Mouse (Mus musculus) liver, postnatal 0 days (tissue): ENCODE data around the gene Anks1b. TPM values are rescaled to one million over a fixed set of nuclear protein-coding genes. Genes with fewer than 3 reads are reported as not detected.

Source experiments
- ATAC-seq: fragments of 200-750 bp; cut with Nextera tagmentation; 2 replicates; pipeline ENCODE4 v1.8.0; 2017; ENCODE audit warnings: mild to moderate bottlenecking, moderate library complexity
- DNase-seq: peaks from one replicate; pipeline ENCODE4 v3.0.0-alpha.2; 2016
- H3K27ac ChIP-seq: fragments of 300-500 bp; sonication (generic); 2 replicates; pipeline ENCODE4 v1.5.1; 2014; ENCODE audit warnings: antibody characterized with exemption, moderate library complexity, mild to moderate bottlenecking, low read depth
- H3K27me3 ChIP-seq: fragments of 300-500 bp; sonication (generic); 2 replicates; pipeline ENCODE4 v1.6.1; 2014; ENCODE audit warnings: low read length, control low read depth, mixed read lengths; ENCODE audit not compliant: insufficient read depth
- H3K36me3 ChIP-seq: fragments of 300-500 bp; sonication (generic); replicated peaks from 2 replicates; pipeline ENCODE4 v1.6.1; 2014; ENCODE audit warnings: mild to moderate bottlenecking, control low read depth, low read length, moderate library complexity, mixed read lengths; ENCODE audit not compliant: insufficient read depth
- H3K4me1 ChIP-seq: fragments of 300-500 bp; sonication (generic); 2 replicates; pipeline ENCODE4 v1.6.1; 2014; ENCODE audit warnings: antibody characterized with exemption, mild to moderate bottlenecking, control low read depth; ENCODE audit not compliant: insufficient read depth
- H3K4me2 ChIP-seq: fragments of 300-500 bp; sonication (generic); 2 replicates; pipeline ENCODE4 v1.6.1; 2014; ENCODE audit warnings: low read depth, mild to moderate bottlenecking, low read length, moderate library complexity, mixed read lengths
- H3K4me3 ChIP-seq: fragments of 300-500 bp; sonication (generic); 2 replicates; pipeline ENCODE4 v1.5.1; 2014; ENCODE audit warnings: low read depth, low read length
- H3K9ac ChIP-seq: fragments of 300-500 bp; sonication (generic); replicated peaks from 2 replicates; pipeline ENCODE4 v1.6.1; 2014; ENCODE audit warnings: mild to moderate bottlenecking, moderate library complexity
- H3K9me3 ChIP-seq: fragments of 300-500 bp; sonication (generic); 2 replicates; pipeline ENCODE4 v1.6.1; 2016; ENCODE audit warnings: mild to moderate bottlenecking, control low read depth, low read length, mixed read lengths
- CTCF ChIP-seq: sonication (generic); IDR thresholded peaks from 2 replicates; pipeline ENCODE4 v1.5.1; 2016; ENCODE audit warnings: antibody characterized with exemption, low read depth
- EP300 ChIP-seq: IDR thresholded peaks from 2 replicates; pipeline ENCODE4 v1.6.1; 2016; ENCODE audit warnings: antibody characterized with exemption, low read depth, mild to moderate bottlenecking
- WGBS: fragments of 180-500 bp; shearing (Covaris S2); extraction: QIAGEN DNeasy Blood & Tissue Kit; methylation state at CpG from one replicate; pipeline ENCODE4 v1.1.7; 2014; ENCODE audit not compliant: insufficient replicate concordance; 5-methylcytosine and 5-hydroxymethylcytosine counted together
- polyA plus RNA-seq: library from polyadenylated mRNA; unstranded; fragments of >200 nt; fragmentation: Nextera tagmentation; extraction: Ambion mirVana; gene quantifications from 2 replicates; pipeline ENCODE4 v1.2.1, GENCODE M21; 2015

Gene Anks1b
- polyA plus RNA-seq, 1 experiment from 2014 or later: not detected

DNA sequence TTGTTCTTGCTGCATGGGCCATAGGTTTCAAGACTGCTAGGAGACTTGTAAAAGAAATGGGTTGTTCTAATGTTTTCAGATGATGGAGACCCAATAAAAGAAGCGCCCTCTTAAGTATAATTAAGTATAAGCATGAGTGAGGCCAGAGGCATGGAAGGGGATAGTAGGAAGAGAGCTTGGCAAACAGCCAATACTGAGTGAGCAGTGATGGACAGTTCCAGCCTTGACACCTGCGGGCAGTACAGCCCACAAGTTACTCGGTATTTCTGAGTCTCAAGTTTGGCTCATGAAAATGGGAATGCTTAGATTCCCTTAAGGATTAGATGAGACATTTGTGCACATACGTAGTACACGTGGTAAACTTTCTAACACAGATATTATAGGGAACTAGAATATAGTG, 1016.3 kb downstream of the Anks1b start:
- Histone ChIP-seq H3K4me1 (no peaks in the 10 kb centered on the region), H3K36me3 (no peaks in the 10 kb centered on the region), H3K4me2 (no peak overlapping the region), H3K27me3 (no peaks in the 10 kb centered on the region), H3K27ac (no peak overlapping the region), H3K9ac (no peak overlapping the region), H3K9me3 (no peaks in the 10 kb centered on the region), H3K4me3 (no peak overlapping the region)
- 75% methylated on average over 5 of the region's 5 CpGs for WGBS
- ATAC-seq: no peak
- no peak for DNase-seq
- TF ChIP-seq CTCF (no peak), EP300 (no peak)

- no peak overlapping the region for H3K27ac ChIP-seq
- H3K4me3 ChIP-seq: no peak overlapping the region
- H3K4me2 ChIP-seq: no peak overlapping the region
- WGBS: 80% methylated on average over 11 of the region's 11 CpGs
- TF ChIP-seq CTCF (no peak), EP300 (no peak)
- DNase-seq: no peak
- no peaks in the 10 kb centered on the region for H3K36me3 ChIP-seq
- no peaks in the 10 kb centered on the region for H3K9me3 ChIP-seq
- no peaks in the 10 kb centered on the region for H3K4me1 ChIP-seq
- ATAC-seq: no peak
- H3K9ac ChIP-seq: no peak overlapping the region
- H3K27me3 ChIP-seq: no peaks in the 10 kb centered on the region
Measured at GRCm38 (mm10) chr10:90892728-90893127, 1019.4 kb downstream of the Anks1b start.

DNA sequence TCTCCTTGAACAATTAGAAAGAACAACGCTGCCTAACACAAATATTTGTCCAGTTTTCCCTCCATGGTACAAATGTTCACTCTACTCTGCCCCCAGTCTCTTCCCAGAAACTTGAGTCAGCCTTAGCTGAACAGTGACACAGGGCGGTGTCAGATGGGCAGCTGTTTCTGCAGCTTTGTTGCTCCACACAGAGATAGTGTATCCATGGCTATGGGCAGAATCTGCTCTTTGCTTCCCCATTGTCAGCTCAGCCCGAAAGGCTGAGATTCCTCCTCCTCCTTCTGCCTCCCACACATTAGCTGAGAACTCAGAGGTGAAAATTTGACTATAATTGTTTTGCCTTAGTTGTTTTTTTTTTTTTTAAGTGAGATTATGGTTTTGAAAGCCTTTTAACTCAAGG, 1024.6 kb downstream of the Anks1b start:
- Histone ChIP-seq H3K27ac (no peak overlapping the region), H3K4me1 (no peaks in the 10 kb centered on the region), H3K27me3 (no peaks in the 10 kb centered on the region), H3K9me3 (no peaks in the 10 kb centered on the region), H3K4me3 (no peak overlapping the region), H3K36me3 (no peaks in the 10 kb centered on the region), H3K9ac (no peak overlapping the region), H3K4me2 (no peak overlapping the region)
- WGBS: 59% methylated on average over 3 of the region's 3 CpGs
- no peak for ATAC-seq
- no peak for TF ChIP-seq CTCF
- TF ChIP-seq EP300: no peak
- DNase-seq: no peak

GRCm38 (mm10) chr10:90904185-90904584, 1030.9 kb downstream of the Anks1b start:
- H3K9ac ChIP-seq: no peak overlapping the region
- DNase-seq (no peak), ATAC-seq (no peak)
- H3K27me3 ChIP-seq: no peaks in the 10 kb centered on the region
- H3K4me1 ChIP-seq: no peaks in the 10 kb centered on the region
- H3K36me3 ChIP-seq: no peaks in the 10 kb centered on the region
- no peaks in the 10 kb centered on the region for H3K9me3 ChIP-seq
- TF ChIP-seq CTCF (no peak), EP300 (no peak)
- no peak overlapping the region for H3K4me2 ChIP-seq
- no peak overlapping the region for H3K4me3 ChIP-seq
- H3K27ac ChIP-seq: no peak overlapping the region

GRCm38 (mm10) chr10:90907381-90907780, 1034.1 kb downstream of the Anks1b start:
- no peaks in the 10 kb centered on the region for H3K9me3 ChIP-seq

GRCm38 (mm10) chr10:90923476-90923875, 1050.2 kb downstream of the Anks1b start:
- WGBS: 82% methylated on average over 7 of the region's 7 CpGs
- no peak for DNase-seq

More at GRCm38 (mm10) chr10:90907381-90907780, 1034.1 kb downstream of the Anks1b start:
- Histone ChIP-seq H3K4me2 (no peak overlapping the region), H3K27me3 (no peaks in the 10 kb centered on the region), H3K4me1 (no peaks in the 10 kb centered on the region), H3K4me3 (no peak overlapping the region), H3K9ac (no peak overlapping the region), H3K27ac (no peak overlapping the region), H3K36me3 (no peaks in the 10 kb centered on the region)
- 66% methylated on average over 8 of the region's 8 CpGs for WGBS
- no peak for DNase-seq
- no peak for ATAC-seq
- TF ChIP-seq CTCF (no peak), EP300 (no peak)

GRCm38 (mm10) chr10:90933088-90933487, 1059.8 kb downstream of the Anks1b start:
- Histone ChIP-seq H3K27me3 (no peaks in the 10 kb centered on the region), H3K4me2 (no peak overlapping the region), H3K27ac (no peak overlapping the region), H3K9ac (no peak overlapping the region), H3K4me1 (no peaks in the 10 kb centered on the region), H3K36me3 (no peaks in the 10 kb centered on the region), H3K9me3 (no peaks in the 10 kb centered on the region), H3K4me3 (no peak overlapping the region)
- DNase-seq (no peak), ATAC-seq (no peak)
- WGBS: 78% methylated on average over 5 of the region's 5 CpGs
- TF ChIP-seq EP300 (no peak), CTCF (no peak)

More at GRCm38 (mm10) chr10:90923476-90923875, 1050.2 kb downstream of the Anks1b start:
- Histone ChIP-seq H3K4me2 (no peak overlapping the region), H3K4me3 (no peak overlapping the region), H3K9me3 (no peaks in the 10 kb centered on the region), H3K36me3 (no peaks in the 10 kb centered on the region), H3K27me3 (no peaks in the 10 kb centered on the region), H3K27ac (no peak overlapping the region), H3K4me1 (no peaks in the 10 kb centered on the region), H3K9ac (no peak overlapping the region)
- TF ChIP-seq EP300 (no peak), CTCF (no peak)
- ATAC-seq: no peak
